Mouse (Mus musculus): Measurements from ENCODE around the gene Kctd3. TPM values are rescaled to one million over a fixed set of nuclear protein-coding genes. Genes with fewer than 3 reads are reported as not detected.

Kctd3 gene
- polyA plus RNA-seq, 1 experiment from 2014 or later: 19.3 TPM

DNA sequence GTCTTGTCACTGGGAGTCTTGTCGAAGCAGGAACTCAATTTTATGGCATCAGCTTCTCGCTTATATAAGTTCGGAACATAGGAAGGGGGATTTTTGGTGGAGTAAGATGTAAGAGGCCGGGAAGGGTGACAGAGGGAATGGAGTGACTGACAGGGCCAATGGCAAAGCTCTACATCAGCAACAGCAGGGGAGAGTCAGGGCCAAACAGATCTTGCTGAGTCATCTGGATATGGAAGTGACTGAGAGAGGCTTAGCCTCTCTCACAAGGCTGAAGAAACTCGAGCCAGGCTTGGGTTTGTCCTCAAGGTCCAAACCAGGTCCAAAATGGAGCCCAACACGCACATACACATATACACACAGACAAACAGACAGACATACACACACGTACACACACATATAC, 23.3 kb upstream of the Kctd3 start:
- Histone ChIP-seq H3K36me3 (ENCODE audit: insufficient read depth, low read length) (no peaks in the 10 kb centered on the region), H3K4me2 (replicated peaks; ENCODE audit: low read depth, low read length) (no peak overlapping the region)
- 74% methylated on average over 7 of the region's 7 CpGs for WGBS

DNA sequence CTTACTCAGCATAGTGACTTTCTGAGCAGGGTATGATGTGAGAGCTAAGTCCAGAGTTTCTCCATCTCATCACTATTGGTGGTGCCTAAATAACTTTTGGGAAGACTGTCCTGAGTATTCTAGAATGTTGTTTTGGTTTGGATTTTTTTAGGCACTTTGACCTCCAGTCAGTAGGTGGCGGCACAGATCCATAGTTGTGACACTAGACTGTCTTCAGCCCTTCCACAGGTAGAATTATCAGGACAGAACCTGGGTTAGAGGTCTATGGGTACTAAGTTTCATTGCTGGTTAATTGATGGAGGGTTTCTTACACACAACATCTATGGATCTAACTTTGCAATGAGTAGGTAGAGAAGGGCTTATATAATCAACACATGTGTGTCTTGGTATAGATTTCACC, 20.6 kb upstream of the Kctd3 start:
- Histone ChIP-seq H3K27ac (ENCODE audit: low read length) (no peak overlapping the region), H3K4me1 (ENCODE audit: insufficient read depth, low read depth, low read length) (no peaks in the 10 kb centered on the region), H3K36me3 (ENCODE audit: insufficient read depth, low read length) (no peaks in the 10 kb centered on the region), H3K27me3 (replicated peaks; ENCODE audit: insufficient read depth, low read length) (no peaks in the 10 kb centered on the region), H3K9ac (replicated peaks; ENCODE audit: low read depth) (no peak overlapping the region), H3K4me3 (ENCODE audit: low read depth, low read length) (no peak overlapping the region), H3K4me2 (replicated peaks; ENCODE audit: low read depth, low read length) (no peak overlapping the region), H3K9me3 (ENCODE audit: low read length) (no peaks in the 10 kb centered on the region)
- TF ChIP-seq EP300 (IDR thresholded peaks at IDR 0.05) (no peak), CTCF (IDR thresholded peaks at IDR 0.05) (peak; percentile 79)
- DNase-seq (ENCODE audit: low spot score): peak; percentile 36
- WGBS: 50% methylated on average over 1 of the region's 1 CpGs
- ATAC-seq: no peak

More for the DNA sequence above, 23.3 kb upstream of the Kctd3 start:
- no peaks in the 10 kb centered on the region for H3K9me3 ChIP-seq (ENCODE audit: low read length)
- no peaks in the 10 kb centered on the region for H3K27me3 ChIP-seq (replicated peaks; ENCODE audit: insufficient read depth, low read length)
- H3K9ac ChIP-seq (replicated peaks; ENCODE audit: low read depth): no peak overlapping the region
- no peak for DNase-seq (ENCODE audit: low spot score)
- H3K4me1 ChIP-seq (ENCODE audit: insufficient read depth, low read depth, low read length): no peaks in the 10 kb centered on the region
- ATAC-seq: no peak
- TF ChIP-seq CTCF (IDR thresholded peaks at IDR 0.05) (no peak), EP300 (IDR thresholded peaks at IDR 0.05) (no peak)
- H3K4me3 ChIP-seq (ENCODE audit: low read depth, low read length): no peak overlapping the region
- H3K27ac ChIP-seq (ENCODE audit: low read length): no peak overlapping the region

DNA sequence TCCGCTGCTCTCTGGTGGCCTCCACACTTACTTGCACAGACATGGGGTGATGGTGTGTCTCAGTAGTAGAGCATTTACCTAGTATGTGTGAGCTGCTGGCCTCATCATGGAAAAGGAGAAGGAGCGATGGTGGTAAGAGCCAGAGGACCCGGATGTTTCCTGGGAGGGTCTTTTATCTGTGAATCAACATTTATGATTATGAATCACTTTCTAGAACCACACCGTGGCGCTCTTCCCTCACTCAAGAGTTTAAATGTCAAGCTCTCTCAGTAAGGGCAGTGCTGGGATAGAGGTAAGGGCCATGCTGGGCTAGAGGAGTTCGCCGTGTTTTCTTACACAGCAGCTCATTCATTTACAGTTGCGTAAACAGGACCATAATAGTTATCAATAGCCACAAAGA, 19.2 kb upstream of the Kctd3 start:
- no peak overlapping the region for H3K4me2 ChIP-seq (replicated peaks; ENCODE audit: low read depth, low read length)
- WGBS: 40% methylated on average over 8 of the region's 8 CpGs
- no peak overlapping the region for H3K27ac ChIP-seq (ENCODE audit: low read length)
- no peak overlapping the region for H3K9ac ChIP-seq (replicated peaks; ENCODE audit: low read depth)
- H3K4me3 ChIP-seq (ENCODE audit: low read depth, low read length): no peak overlapping the region
- no peaks in the 10 kb centered on the region for H3K4me1 ChIP-seq (ENCODE audit: insufficient read depth, low read depth, low read length)
- TF ChIP-seq EP300 (IDR thresholded peaks at IDR 0.05): no peak
- peak; percentile 71 for TF ChIP-seq CTCF (IDR thresholded peaks at IDR 0.05)
- peak; percentile 76 for DNase-seq (ENCODE audit: low spot score)
- no peaks in the 10 kb centered on the region for H3K36me3 ChIP-seq (ENCODE audit: insufficient read depth, low read length)
- H3K9me3 ChIP-seq (ENCODE audit: low read length): no peaks in the 10 kb centered on the region
- peak; percentile 56 for ATAC-seq
- no peaks in the 10 kb centered on the region for H3K27me3 ChIP-seq (replicated peaks; ENCODE audit: insufficient read depth, low read length)

DNA sequence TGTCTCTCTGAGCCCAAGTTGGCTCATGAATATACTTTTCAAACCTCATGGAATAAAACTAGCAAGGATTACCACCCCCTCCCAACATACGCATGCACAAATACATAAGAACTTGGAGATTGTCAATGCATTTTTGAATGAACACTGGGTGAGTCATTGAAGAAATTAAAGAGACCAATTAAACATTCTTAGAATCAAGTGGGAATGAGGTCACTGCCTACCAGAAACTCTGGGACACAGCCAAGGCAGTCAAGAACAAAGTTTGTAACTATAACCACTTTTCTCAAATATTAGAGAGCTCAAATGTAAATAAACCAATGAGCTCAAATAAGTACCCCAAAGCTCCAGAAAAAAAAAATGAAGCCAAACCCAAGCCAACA, 16.1 kb upstream of the Kctd3 start:
- H3K4me1 ChIP-seq (ENCODE audit: insufficient read depth, low read depth, low read length): no peaks in the 10 kb centered on the region
- ATAC-seq: peak; percentile 51

DNA sequence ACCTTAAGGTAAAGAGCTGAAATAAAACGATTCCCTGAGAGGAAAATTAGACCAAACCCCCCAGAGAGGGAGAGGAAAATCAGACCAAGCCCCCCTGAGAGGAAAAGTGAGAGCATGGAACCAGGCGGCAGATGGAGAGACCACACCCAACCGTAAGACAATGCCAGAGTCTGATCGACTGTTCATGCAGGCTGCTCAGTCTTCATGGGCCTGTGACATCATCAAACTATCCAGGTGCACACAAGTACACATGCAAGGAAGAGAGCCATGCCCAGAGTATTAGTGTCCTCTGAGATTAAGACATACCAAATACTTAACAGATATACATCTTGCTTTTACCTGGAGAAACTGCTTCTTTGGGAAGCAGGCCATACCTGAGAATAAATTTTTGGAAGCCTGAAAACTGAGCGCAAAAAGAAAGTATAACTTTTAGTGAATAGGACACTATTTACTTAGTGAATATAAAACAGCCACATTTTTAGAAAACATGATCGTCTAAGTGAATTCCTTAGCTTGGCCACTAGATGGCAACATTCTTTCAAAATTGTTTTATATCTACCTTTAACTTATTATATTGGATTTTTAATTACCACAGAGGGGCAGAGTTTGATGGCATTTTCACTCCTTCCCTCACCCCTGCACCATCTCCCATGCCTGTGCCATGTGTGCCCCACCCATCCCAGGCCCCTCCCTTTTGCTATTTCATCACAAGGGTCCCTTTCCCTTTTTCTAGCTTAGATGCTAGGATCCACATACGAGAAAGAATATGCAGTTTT, 15.5 kb upstream of the Kctd3 start:
- Histone ChIP-seq H3K4me2 (replicated peaks; ENCODE audit: low read depth, low read length) (0 out of 2 replicates have a peak overlapping the region, but pooled peaks have one; percentile 3), H3K9me3 (ENCODE audit: low read length) (no peaks in the 10 kb centered on the region), H3K27me3 (replicated peaks; ENCODE audit: insufficient read depth, low read length) (no peaks in the 10 kb centered on the region), H3K36me3 (ENCODE audit: insufficient read depth, low read length) (no peaks in the 10 kb centered on the region), H3K4me3 (ENCODE audit: low read depth, low read length) (no peak overlapping the region), H3K9ac (replicated peaks; ENCODE audit: low read depth) (no peak overlapping the region), H3K27ac (ENCODE audit: low read length) (no peak overlapping the region), H3K4me1 (ENCODE audit: insufficient read depth, low read depth, low read length) (no peaks in the 10 kb centered on the region)
- DNase-seq (ENCODE audit: low spot score) (peak; percentile 76), ATAC-seq (peak; percentile 40; the same call in 1 of the 2 replicates)
- WGBS: 38% methylated on average over 7 of the region's 7 CpGs
- TF ChIP-seq EP300 (IDR thresholded peaks at IDR 0.05): no peak
- peak; percentile 57 for TF ChIP-seq CTCF (IDR thresholded peaks at IDR 0.05)

More for the DNA sequence above, 16.1 kb upstream of the Kctd3 start:
- no peaks in the 10 kb centered on the region for H3K36me3 ChIP-seq (ENCODE audit: insufficient read depth, low read length)
- 0 out of 2 replicates have a peak overlapping the region, but pooled peaks have one; percentile 3 for H3K4me2 ChIP-seq (replicated peaks; ENCODE audit: low read depth, low read length)
- no peaks in the 10 kb centered on the region for H3K27me3 ChIP-seq (replicated peaks; ENCODE audit: insufficient read depth, low read length)
- 49% methylated on average over 1 of the region's 1 CpGs for WGBS
- H3K4me3 ChIP-seq (ENCODE audit: low read depth, low read length): no peak overlapping the region
- no peak for TF ChIP-seq CTCF (IDR thresholded peaks at IDR 0.05)
- TF ChIP-seq EP300 (IDR thresholded peaks at IDR 0.05): no peak
- H3K27ac ChIP-seq (ENCODE audit: low read length): no peak overlapping the region
- H3K9me3 ChIP-seq (ENCODE audit: low read length): no peaks in the 10 kb centered on the region
- DNase-seq (ENCODE audit: low spot score): peak; percentile 72
- no peak overlapping the region for H3K9ac ChIP-seq (replicated peaks; ENCODE audit: low read depth)

DNA sequence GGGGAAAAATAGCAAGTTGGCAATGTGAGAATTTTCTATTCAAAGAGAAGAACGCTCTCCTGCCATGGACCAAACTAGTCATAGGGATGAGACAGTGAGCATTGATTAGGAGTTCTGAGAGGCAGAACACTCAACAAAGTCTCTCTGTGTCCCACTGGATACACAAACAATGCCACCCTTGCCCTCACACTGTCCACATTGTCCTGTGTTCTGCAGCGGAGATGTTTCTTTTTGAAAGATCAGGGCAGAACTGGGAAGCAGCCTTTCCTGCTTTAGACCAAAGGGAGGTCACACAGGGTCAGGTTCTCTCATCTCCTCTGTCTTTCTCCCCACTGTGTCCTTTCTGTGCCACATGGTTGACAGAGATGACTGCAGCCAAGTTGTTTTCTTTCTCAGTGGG, 7.7 kb upstream of the Kctd3 start:
- no peak for ATAC-seq
- no peak overlapping the region for H3K4me2 ChIP-seq (replicated peaks; ENCODE audit: low read depth, low read length)
- 81% methylated on average over 2 of the region's 2 CpGs for WGBS
- H3K9ac ChIP-seq (replicated peaks; ENCODE audit: low read depth): no peak overlapping the region
- no peak overlapping the region for H3K27ac ChIP-seq (ENCODE audit: low read length)
- no peaks in the 10 kb centered on the region for H3K36me3 ChIP-seq (ENCODE audit: insufficient read depth, low read length)
- DNase-seq (ENCODE audit: low spot score): no peak
- H3K4me3 ChIP-seq (ENCODE audit: low read depth, low read length): no peak overlapping the region
- TF ChIP-seq CTCF (IDR thresholded peaks at IDR 0.05) (no peak), EP300 (IDR thresholded peaks at IDR 0.05) (no peak)
- peaks cover 14% of the 10 kb centered on the region; the same call in 1 of the 2 replicates for H3K4me1 ChIP-seq (ENCODE audit: insufficient read depth, low read depth, low read length)
- no peaks in the 10 kb centered on the region for H3K27me3 ChIP-seq (replicated peaks; ENCODE audit: insufficient read depth, low read length)
- H3K9me3 ChIP-seq (ENCODE audit: low read length): no peaks in the 10 kb centered on the region

All from lung, postnatal 0 days (tissue).